Mouse (Mus musculus): ENCODE data around the gene Unc119. TPM values are rescaled to one million over a fixed set of nuclear protein-coding genes. Genes with fewer than 3 reads are reported as not detected.

Gene Unc119
- total RNA-seq (2021), result 10 to 100 TPM; 51.8 to 57.5 TPM

GRCm38 (mm10) chr11:78343381-78344327 lies at the start of gene Unc119:
Gene Unc119 (plus strand): TSS chr11:78343482.
- peak; percentile 79 for DNase-seq
- intact Hi-C loops (cut with DNase I), result no loop called here

- no peak for DNase-seq
- intact Hi-C loops (cut with DNase I), result no loop called here
Observed at GRCm38 (mm10) chr11:78294585-78294984, 48.7 kb upstream of the Unc119 start.

GRCm38 (mm10) chr11:78300917-78301316 lies 42.4 kb upstream of the Unc119 start:
- intact Hi-C loops (cut with DNase I), result no loop called here
- DNase-seq, result no peak

- DNase-seq, result peak; percentile 91
Observed at GRCm38 (mm10) chr11:78301357-78302084, 41.8 kb upstream of the Unc119 start, which contains the start of gene Spag5. Gene Spag5 (plus strand): TSS chr11:78301529.

GRCm38 (mm10) chr11:78305272-78305671 lies 38.0 kb upstream of the Unc119 start:
- intact Hi-C loops (cut with DNase I), result no loop called here
- no peak for DNase-seq

More at GRCm38 (mm10) chr11:78301357-78302084, 41.8 kb upstream of the Unc119 start, which contains the start of gene Spag5:
- intact Hi-C loops (cut with DNase I), result no loop called here

- no peak for DNase-seq
Observed at GRCm38 (mm10) chr11:78310861-78311511, 32.3 kb upstream of the Unc119 start.

GRCm38 (mm10) chr11:78313662-78314061 lies 29.6 kb upstream of the Unc119 start:
- intact Hi-C loops (cut with DNase I), result no loop called here
- DNase-seq, result no peak

More at GRCm38 (mm10) chr11:78310861-78311511, 32.3 kb upstream of the Unc119 start:
- intact Hi-C loops (cut with DNase I), result no loop called here

GRCm38 (mm10) chr11:78318411-78318810 lies 24.9 kb upstream of the Unc119 start:
- no peak for DNase-seq
- intact Hi-C loops (cut with DNase I), result no loop called here

- intact Hi-C loops (cut with DNase I), result no loop called here
- DNase-seq, result no peak
Observed at GRCm38 (mm10) chr11:78322076-78322831, 21.0 kb upstream of the Unc119 start.

- DNase-seq, result peak; percentile 58
- intact Hi-C loops (cut with DNase I), result no loop called here
Observed at GRCm38 (mm10) chr11:78322860-78323259, 20.4 kb upstream of the Unc119 start, which contains the start of gene Aldoc. Gene Aldoc (plus strand): TSS chr11:78322968.

- DNase-seq, result peak; percentile 77
- intact Hi-C loops (cut with DNase I), result no loop called here
Observed at GRCm38 (mm10) chr11:78324000-78324785, 19.1 kb upstream of the Unc119 start.

GRCm38 (mm10) chr11:78324965-78325364 lies 18.3 kb upstream of the Unc119 start:
- no peak for DNase-seq
- intact Hi-C loops (cut with DNase I), result no loop called here

GRCm38 (mm10) chr11:78327215-78327614 lies 16.1 kb upstream of the Unc119 start:
- intact Hi-C loops (cut with DNase I), result no loop called here
- DNase-seq, result no peak

- intact Hi-C loops (cut with DNase I), result no loop called here
- peak; percentile 98 for DNase-seq
Observed at GRCm38 (mm10) chr11:78327634-78328511, 15.4 kb upstream of the Unc119 start, which contains the start of gene Pigs. Gene Pigs (plus strand): TSS chr11:78328415.

GRCm38 (mm10) chr11:78328512-78329056 lies 14.7 kb upstream of the Unc119 start:
- DNase-seq, result no peak
- intact Hi-C loops (cut with DNase I), result no loop called here

GRCm38 (mm10) chr11:78332676-78333075 lies 10.6 kb upstream of the Unc119 start:
- DNase-seq, result no peak
- intact Hi-C loops (cut with DNase I), result no loop called here

- intact Hi-C loops (cut with DNase I), result no loop called here
- DNase-seq, result no peak
Observed at GRCm38 (mm10) chr11:78333992-78334391, 9.3 kb upstream of the Unc119 start.

- intact Hi-C loops (cut with DNase I), result no loop called here
- no peak for DNase-seq
Observed at GRCm38 (mm10) chr11:78337040-78337439, 6.2 kb upstream of the Unc119 start.

Data from left cerebral cortex, postnatal 4 days (tissue).